Mouse (Mus musculus): ENCODE measurements at regions not wholly inside any gene's neighbourhood (a gene's known extent, or its start where the extent isn't known, plus 50 kb on each side); places are given as distances from the start of the nearest gene placed in this dataset.

GRCm38 (mm10) chr11:21428013-21428317 lies 57.0 kb upstream of the Ugp2 start:
- TF ChIP-seq CTCF (conservative IDR thresholded peaks at IDR 0.05; ENCODE audit: low read length) (no peak), NANOG (IDR thresholded peaks at IDR 0.05; ENCODE audit: borderline replicate concordance, low read length) (no peak), POU5F1 (IDR thresholded peaks at IDR 0.05; ENCODE audit: borderline replicate concordance, low read length) (no peak)
